Mouse (Mus musculus): ENCODE measurements around the gene Sv2b.

Gene Sv2b

DNA sequence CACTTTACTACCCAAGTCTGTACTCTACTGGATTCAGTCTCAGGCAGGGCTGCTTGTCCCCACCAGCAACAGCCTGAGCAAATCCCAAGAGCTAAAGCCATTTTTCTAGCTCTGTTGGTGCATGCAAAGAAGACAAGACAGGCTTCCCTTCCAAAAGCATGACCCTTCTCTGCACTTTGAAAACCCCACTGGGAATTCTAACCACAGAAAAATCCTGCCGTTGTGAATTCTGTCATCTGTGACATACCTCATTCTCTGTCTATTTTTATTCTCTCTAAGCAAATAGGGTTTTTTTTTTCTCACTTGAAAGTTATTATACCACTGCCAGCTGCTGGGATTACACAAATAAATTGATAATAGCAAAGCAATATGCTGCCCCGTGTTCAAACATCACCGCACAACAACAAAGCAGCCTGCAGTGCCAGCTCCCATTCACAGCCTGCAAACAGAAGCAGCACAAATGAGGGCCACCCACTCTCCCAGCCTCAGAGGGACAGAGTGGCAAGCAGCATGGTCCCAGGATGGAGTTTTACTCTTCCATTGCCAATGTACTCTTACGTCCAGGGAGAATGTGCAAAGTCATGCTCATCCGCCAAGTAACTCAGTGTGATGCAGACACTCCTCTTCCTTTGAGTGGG is 13.7 kb downstream of the Sv2b start:
- no peak for DNase-seq (ENCODE audit: extremely low spot score, low spot score)

DNA sequence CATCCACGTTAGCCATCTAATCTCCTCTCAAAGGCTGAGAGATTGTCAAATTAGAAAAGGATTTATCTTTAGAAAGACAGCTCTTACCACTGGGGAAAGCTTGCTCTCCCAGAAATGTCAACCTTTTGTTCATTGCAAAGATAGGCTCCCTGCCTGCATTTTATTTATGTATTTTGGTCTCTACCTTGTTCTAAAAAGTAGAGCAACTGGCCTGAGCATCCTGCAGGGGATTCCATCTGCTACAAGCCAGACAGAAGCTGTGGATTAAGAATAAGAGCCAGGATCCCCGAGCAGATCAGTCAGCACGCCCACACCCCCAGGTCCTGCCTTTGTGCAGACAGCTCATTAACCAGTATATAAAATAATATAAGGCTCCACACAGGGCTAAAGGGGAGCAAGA is 16.8 kb downstream of the Sv2b start:
- no peak for DNase-seq (ENCODE audit: extremely low spot score, low spot score)

DNA sequence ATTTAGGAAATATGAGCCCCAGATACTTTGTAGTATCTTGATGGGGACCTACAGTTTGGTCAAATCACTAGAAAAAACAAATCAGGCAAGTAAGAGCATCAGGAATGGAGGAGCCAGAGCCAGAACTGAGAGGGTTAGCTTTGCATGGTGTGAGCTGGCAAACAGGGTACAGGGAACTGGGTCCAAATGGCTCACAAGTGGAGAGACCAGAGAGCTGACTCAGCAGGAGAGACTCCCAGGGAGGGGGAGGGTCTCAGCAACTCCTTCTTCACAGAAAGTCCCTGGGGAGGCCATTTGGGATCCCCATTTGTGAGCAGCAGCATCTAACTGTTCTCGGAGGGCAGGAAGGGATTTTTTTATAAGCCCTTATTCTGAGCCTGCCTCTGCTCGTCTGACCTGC is 18.5 kb downstream of the Sv2b start:
- no peak for DNase-seq (ENCODE audit: extremely low spot score, low spot score)

DNA sequence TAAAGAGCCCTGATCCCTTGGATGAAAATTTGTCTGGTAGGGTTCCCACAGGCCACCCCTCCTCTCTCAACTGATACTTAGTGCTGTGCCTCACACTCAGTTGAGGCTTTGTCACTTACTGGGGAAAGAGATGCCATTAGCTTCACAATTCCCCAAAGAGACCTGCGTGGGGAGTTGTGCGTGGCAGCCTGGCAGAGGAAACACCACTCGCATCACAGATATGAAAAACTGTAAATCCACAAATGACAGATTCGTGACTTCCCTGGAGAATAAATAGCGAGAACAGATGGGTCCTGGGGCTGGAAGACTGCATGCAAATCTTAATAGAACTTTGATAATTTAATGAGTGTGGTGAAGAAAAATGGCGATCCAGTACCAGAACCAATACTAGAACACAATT is 21.8 kb downstream of the Sv2b start:
- DNase-seq (ENCODE audit: extremely low spot score, low spot score): no peak

DNA sequence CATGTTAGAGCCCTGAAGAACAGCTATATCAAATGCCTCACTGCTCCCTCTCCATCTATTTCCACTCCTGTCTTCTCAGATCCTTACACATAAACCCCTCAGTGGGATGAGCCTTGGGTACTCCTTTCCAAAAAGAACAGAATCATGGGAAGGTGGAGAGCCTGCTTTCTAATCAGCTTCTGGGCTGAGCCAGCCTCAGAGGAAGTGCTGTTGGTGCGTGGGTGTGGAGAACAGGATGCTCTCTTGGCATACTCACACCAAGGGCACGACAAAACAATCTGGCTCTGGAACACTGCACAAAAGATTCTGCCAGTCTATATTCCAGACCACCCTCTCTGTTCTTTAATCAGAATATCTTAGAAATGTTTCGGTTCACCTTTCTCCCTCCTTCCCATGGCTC is 26.1 kb downstream of the Sv2b start:
- DNase-seq (ENCODE audit: extremely low spot score, low spot score): no peak

DNA sequence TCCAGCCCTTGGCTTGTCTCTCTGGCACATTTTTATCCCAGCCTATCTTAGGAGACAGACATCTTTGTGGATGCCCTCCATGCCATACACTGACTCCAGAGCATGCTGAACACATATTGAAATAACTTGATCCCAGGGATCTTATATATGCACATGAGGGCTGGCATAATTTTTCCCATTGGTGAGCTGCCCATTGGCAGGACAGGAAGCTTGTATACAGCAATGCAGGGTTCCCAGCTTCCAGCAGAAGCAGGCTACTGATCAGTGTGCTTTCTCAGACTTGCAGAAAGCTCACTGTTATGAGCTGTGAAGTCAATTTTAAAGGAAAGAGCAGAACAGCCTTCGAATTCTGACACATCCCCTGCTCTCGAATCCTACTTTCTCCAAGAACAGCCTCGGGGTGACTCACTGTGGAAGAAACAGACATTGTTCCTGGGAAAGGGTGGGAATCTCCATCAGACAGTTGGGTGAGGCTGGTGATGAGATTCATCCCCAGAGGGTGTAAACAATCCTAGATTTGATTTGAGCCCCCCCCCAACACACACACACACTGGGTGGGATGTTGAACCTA is 26.9 kb downstream of the Sv2b start:
- DNase-seq (ENCODE audit: extremely low spot score, low spot score): no peak

DNA sequence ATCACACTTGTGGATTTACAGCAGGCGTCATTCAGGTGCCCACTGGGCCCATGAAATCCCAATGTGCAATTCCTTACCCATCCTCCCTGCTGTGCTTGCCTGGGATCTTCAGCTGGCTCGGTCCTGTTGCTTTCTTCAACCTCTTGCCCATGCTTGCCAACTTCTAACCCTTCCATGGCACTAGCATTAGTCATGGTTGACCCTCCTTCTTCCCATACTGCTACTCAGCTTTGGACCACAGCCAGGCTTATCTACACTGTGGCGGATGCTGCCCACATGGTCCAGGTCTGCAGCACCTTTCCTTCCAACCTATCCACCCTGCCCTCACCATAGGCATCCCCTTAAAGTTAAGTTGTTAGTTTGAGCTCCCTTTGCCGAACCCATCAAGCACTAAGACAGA is 28.0 kb downstream of the Sv2b start:
- DNase-seq (ENCODE audit: extremely low spot score, low spot score): no peak

DNA sequence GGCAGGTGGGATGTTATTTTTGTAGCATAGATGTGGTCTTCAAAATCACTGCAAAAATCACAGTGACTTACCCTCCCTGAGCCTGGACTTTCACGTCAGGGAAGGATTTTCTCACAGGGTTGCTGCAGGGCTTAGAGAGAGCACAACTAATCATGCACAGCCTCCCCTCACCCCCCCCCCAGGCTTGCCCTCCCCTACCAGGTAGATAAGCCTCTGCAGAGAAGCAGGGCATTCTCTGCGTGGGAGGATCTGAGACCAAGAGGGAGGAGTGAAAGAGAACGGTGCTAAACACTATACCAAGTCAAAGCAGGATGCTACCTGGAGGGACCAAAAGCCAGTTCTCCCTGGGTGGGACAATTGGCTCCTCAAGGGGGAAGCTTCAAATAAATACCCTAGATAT is 31.2 kb downstream of the Sv2b start:
- DNase-seq (ENCODE audit: extremely low spot score, low spot score): no peak

DNA sequence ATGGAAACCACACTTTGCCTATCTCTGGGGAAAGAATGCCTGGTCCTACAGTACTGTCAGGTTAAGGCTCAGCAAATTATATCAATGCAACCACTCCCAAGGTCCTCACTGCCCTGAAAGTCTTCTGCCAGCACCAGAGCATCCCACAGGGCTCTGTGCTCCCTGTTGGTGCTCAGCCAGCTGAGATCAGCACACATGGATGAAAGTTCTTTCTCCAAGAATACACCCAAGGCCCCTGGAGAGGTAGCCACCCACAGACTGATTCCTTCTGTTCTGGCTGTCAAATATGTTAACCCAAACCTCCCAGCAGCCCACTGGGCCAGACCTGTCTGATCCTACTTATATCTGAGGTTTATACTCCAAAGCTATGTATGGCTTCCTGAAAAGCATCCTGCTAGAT is 32.3 kb downstream of the Sv2b start:
- no peak for DNase-seq (ENCODE audit: extremely low spot score, low spot score)

DNA sequence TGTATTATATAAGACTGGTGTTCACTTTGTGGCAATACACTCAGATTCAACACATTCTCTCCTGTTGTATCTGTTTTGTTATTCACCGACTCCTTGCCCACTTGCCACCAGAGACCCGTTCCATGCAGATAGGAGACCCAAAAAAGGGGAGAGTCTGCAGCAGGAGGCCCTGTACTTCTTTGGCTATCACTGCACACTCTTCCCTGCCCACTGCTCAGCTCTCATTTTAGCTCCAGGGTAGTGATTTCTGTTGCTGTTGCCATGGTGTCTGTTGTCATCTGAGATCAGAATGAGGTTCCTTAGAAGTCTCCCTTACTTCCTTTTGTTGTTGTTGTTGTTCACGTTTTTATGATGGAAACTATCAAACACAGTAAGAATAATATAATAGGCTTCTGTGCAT is 34.5 kb downstream of the Sv2b start:
- DNase-seq (ENCODE audit: extremely low spot score, low spot score): no peak

DNA sequence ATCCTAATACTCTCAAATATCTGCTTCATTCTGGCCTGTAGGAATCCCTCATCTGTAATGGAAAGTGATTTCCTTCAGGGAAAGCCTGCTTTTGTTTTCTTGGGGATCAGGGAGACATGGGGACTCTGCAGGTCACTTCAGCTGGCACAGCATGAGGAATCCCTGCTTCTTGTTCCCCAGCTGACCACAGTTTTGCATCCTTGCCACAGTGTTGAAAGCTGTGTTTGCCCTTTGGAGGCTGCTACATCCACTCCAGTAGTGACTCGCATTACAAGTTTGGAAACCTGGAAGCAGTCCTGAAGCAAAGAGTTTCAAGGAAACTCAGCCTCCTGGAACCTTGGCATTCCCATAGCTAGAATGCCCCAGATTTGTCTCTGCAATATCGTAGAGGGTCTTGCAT is 35.4 kb downstream of the Sv2b start:
- DNase-seq (ENCODE audit: extremely low spot score, low spot score): no peak

DNA sequence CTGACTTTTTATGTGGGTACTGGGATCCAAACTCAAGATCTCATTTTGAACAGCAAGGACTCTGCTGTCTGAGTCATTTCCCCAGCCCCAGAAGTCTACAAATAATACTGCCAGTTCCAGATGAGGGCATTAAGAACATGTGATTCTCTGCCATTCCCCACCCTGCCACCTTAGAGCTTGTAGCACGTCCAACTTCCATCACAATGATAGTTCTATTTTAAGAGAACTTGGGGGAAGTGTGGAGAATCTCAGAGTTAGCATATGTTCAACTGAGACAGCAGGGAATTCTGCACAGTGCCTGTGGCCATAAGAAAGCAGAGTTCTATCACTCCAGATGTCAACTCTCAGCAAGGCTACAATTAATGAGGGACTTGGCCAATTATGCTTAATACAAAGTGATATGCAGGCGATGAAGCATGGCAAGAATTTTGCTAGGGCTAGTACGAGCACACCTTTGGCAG is 37.1 kb downstream of the Sv2b start:
- no peak for DNase-seq (ENCODE audit: extremely low spot score, low spot score)

DNA sequence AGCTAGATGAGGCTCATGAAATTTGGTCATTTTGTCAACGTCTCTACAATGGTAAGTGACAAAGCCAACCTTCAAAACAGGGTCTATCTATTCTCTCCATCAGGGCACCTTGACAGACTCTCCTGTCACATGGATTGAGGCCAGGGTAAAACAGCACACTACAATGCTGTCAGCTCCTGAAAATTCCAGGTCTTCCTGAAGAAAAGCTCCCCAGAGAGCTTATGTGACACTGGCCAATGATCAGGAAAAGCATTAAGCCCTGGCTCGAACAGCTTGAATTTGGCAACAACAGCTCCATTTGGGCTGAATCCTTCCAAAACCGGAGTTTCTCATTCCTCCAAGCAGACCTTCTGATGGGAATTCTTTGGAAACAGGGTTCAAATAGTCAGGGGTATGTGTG is 37.8 kb downstream of the Sv2b start:
- DNase-seq (ENCODE audit: extremely low spot score, low spot score): no peak

DNA sequence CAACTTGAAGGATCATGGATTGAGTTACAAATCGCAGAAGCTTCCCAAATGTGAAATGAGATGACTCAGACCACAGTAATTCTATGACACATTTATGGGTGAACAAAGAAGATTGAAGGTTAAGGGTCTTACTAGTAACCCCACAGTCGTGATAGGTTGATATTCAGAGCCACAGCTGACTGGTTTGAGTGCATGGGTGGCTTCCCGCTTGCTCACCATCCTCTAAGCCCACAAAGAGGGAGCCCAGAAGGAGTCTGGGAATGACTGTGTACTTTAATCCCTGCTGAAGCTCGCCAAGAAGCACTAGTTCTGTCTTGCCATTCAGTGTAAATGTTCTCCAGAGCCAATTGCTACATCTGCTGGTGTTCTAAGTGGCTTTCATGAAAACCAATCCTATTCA is 41.8 kb downstream of the Sv2b start:
- no peak for DNase-seq (ENCODE audit: extremely low spot score, low spot score)

DNA sequence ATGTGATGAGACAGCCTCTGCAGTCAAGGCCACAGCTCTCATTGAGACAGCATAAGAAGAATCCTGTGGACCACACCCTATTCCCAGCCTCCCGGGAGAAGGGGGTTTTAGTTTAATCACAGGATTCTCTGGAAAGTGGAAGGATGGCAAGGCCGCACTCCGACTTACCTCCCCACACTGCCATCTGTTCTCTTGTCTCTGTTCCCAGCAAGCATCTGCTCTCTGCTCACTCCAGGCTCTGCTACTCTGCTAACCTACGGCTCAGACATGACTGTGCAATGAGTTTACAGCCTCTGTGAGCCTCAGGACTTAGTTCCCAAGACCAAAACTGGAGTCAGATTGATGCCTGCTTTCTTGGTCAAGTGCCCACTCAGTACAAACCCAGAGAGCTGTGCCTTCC is 43.8 kb downstream of the Sv2b start:
- DNase-seq (ENCODE audit: extremely low spot score, low spot score): no peak

DNA sequence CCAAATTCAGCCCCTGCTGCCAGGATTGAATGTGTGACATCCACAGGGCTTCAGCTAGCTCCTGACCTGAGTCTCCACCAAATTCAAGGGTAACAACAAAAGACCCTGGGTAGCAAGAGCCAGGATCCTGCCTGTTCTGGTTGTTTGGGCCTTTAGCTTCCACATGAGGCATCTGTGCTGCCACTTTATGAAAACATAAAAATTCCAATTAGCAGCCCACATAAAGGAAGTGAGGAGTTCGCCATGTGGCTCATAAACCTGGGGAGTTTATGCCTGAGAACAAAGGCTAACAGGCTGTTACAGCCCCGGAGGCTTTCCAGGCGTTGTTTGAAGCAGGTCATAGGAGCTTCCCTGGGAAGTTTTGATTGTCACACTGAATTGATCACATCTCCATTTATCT is 49.1 kb downstream of the Sv2b start:
- DNase-seq (ENCODE audit: extremely low spot score, low spot score): no peak

DNA sequence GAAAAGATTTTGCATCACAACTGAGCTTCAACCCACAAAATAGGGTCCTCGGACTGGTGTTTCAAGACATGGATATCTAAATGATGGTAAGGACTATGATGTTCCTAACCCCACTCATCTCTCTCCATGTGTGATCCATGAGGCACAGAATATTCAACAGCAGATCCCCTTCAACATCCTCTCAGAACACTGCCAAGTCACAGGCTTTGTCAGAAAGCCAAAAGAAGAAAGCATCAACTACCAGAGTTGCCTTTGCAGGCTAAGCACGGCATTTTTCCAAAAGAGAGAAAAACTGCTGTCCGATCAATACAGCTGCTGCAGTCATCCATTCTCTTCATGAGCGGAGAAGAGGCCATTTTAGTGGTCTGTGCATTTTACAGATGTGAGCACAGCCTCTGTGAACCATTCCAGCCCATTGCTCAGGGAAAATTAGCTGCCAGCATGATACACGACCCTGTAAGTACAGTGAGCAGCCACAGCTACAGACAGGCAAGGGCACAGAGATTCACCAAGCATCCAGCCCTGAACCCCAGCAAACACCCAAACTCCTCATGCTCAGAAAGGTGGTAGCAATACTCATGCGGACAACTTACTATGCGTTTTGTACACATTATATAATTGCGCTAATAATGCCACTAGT is 55.3 kb downstream of the Sv2b start:
- no peak for DNase-seq (ENCODE audit: extremely low spot score, low spot score)

DNA sequence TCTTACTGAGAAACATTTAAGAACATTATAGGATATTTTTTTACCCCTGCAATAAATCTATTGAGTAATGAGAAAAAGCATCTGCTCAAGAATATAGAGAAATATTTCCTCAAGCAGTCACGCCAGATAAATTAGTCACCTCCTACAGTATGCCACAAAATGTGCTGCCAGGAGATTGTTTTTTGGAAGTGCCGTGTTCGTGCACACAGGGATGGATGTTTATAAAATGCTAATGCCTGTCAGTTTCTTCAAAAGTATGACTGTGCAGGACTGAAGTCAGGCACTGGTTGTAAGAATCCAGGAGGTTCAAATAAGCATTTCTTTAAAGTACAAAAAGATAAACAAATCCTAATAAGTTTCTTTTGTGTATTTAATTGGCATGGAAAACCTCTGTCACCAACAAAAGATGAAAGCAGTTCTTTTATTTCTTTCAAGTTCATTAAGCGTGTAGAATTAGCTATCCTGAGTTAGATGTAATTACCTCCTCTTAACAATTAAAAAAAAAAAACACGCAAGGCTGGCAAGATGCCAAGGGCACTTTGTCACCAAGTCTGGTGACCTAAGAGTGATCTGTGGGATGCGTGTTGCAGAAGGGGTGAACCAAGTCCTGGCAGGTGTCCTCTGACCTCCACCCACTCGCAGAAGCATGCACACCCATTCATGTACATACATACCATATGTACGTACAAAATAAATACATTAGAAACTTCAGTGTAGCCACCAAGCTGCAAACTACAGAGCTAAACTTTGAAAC is 68.1 kb downstream of the Sv2b start:
- DNase-seq (ENCODE audit: extremely low spot score, low spot score): no peak

DNA sequence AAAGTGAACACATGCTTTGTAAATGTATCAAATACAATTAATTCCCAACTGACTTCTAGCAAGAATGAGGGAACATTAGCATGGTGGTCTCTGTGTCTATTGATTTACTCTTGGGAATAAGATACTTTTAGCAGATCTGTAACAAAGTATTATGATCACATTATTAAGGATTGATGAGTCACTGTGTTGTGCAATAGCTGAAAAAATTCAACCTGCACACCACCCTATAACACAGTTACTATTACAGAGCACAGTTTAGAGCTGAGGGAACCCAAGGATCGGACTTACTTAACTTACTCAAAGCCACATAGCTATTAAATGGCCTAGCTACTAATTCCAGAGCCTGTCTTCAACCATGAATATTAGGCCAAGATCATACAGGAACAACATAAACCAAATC is 72.7 kb downstream of the Sv2b start:
- no peak for DNase-seq (ENCODE audit: extremely low spot score, low spot score)

DNA sequence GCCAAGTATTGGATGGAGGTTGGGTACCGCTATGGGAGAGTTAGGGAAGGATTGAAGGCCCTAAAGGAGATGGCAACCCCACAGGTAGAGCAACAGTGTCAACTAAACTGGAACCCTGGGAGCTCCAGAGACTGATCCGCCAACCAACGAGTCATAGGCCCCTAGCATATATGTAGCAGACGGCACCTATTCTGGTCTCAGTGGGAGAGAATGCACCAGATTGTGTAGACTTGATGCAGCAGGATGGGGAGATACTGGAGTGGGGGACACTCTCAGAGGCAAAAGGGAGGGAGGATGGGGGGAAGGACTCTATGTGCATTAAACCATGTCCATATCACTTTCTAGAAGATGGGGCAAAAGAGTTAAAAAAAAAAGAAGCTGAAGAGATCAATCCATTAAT is 84.9 kb downstream of the Sv2b start:
- no peak for DNase-seq (ENCODE audit: extremely low spot score, low spot score)

DNA sequence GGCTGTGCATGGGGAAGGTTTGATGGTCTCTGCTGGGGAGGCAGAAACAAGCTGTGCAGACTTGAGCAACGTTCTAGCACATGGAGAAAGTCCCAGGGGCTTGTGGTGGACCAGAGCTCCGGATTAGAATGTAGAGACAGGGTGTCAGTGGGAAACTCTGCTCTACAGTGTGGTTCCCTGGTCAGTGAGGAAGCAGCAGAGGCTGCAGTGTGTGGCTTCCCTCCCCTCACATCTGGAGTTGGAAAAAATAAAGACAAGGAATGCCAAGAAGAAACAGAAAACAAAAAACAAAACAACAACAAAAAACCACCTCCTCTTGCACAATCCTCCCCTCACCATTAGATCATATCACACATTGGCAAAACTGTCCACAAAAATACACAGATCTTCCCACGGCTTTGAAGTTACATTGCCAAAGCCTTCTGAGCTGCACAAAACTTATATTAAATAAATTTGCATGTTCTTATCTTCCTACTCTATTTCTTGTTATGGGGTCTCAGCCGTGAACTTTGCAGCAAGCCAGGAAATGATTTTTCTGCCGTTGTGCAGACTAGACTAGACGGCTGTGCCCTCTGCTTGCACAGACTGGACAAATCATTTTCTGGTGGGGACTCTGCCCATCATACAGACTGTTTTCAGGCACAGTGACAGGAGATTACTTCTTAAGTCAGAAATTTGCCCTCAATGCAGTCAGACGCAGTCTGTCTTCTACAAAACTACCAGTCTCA is 86.2 kb downstream of the Sv2b start:
- no peak for DNase-seq (ENCODE audit: extremely low spot score, low spot score)

DNA sequence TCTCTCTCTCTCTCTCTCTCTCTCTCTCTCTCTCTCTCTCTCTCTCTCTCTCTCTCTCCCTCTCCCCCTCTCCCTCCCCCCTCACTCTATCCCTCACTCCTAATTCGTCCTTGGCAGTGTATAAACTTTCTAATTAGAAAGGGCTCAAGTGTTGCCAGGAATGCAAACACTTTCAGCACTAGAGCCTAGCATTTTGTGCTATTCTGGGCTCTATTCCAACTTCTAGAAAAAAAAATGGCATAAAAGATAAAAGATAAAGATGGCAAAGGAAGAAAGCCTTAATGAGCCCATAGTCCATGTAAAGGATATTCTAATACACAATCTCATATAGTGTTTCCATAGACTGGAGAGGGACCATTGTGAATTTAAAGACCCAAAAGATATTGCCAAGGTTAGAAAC is 88.3 kb downstream of the Sv2b start:
- no peak for DNase-seq (ENCODE audit: extremely low spot score, low spot score)
